Mouse (Mus musculus) erythroblast, embryonic 14.5 days (primary cell): ENCODE data around the gene Spsb1.

ENCODE experiments used
- GATA1 ChIP-seq: IDR thresholded peaks from 2 replicates; pipeline ENCODE4 v1.6.1; 2012; ENCODE audit warnings: low read length, inconsistent platforms, mixed read lengths
- TAL1 ChIP-seq: IDR thresholded peaks from 3 replicates; pipeline ENCODE4 v1.6.1; 2012; ENCODE audit warnings: low read length, inconsistent platforms, mixed read lengths

GRCm38 (mm10) chr4:149916831-149917230 is 38.0 kb downstream of the Spsb1 start:
- no peak for TF ChIP-seq GATA1
- TF ChIP-seq TAL1: no peak
